Mouse (Mus musculus) yolk sac, embryonic 10.5 days (tissue): ENCODE results near the gene Dnajc15.

ENCODE experiments used
- DNase-seq: peaks from one replicate; pipeline ENCODE4 v3.0.0-alpha.2; 2017; ENCODE audit warnings: low spot score

The Dnajc15 gene

DNA sequence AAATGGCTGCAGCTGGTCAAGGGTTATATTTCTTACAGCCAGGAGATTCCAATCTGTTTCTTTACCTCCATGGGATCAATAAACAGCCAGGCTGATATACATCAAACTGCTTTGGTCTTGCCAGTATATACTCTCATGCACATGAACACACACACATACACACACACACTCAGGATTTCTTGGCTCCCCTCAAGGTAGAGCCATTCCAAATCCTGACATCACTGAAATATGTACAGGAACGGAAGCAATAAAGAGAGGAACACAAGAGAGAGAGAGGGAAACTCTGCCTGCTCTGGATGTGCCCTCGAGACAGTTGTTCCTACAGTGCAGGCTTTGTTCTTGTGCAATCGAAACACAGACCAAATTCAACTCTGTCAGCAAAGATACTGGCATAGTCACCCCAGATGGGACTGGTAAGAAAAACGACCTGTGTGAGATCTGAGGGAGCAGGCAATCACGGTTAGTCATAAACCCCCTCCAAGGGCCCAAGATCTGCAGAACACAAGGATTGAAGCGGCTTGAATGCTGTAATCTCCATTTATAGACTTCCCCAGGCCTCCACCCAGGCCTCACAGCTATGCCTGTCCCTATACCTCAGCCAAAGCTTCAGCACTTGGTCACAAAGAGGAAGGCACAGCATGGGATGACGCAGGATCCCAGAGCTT is 80.5 kb downstream of the Dnajc15 start:
- no peak for DNase-seq

DNA sequence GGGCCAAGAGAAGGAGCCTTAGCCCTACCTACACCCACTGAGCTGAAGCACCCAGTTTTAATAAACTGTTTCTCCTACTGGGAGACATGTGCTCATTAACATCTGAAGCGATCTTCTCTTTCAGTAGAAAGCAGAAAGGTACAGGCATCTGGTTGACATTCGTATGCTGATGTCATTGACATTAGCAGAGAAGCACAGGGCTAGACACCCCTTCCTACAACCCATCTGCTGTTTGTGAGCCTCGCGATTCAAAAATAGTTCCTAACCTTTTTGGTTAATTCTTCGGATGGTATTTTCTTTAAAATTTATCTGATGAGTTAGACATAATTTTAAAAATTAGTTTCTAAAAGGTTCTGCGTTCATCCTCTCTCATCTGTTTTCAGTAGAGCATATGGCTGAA is 81.9 kb downstream of the Dnajc15 start:
- no peak for DNase-seq

DNA sequence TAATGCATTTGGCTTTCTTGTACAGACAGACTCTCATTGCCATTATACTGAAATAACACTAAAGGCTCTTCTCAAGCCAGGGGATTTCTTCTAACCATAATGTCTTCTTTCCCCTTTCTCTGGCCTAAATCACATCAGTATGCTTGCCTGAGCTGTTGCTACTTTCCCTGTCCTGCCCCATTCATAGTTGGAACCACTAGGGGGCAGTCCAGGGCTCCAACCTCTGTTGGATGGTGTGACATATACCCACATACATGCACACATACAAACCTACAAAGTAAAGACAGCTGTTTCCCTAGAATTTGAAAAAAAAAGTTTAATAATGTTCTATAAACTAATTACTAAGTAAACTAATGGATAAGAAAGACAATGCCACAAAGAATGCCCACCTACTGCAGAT is 91.7 kb downstream of the Dnajc15 start:
- DNase-seq = no peak

DNA sequence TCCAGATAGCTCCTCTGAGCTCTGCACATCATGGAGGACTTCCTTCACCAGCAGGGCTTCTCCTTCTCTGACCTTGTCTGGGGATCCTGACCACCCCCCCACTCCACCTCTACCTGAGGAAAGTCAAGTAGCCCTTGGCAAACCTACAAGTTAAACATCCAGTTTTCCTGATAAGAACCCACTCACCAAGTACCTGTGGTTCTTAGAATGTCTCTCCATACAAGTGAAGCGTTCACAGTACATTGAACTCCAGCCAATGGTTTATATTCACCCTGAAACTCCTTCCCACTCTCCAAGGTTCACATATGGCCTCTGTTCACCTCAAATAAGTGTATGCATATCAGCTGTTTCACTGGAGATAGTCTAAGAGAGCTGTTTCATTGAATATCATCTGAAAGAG is 97.6 kb downstream of the Dnajc15 start:
- no peak for DNase-seq

DNA sequence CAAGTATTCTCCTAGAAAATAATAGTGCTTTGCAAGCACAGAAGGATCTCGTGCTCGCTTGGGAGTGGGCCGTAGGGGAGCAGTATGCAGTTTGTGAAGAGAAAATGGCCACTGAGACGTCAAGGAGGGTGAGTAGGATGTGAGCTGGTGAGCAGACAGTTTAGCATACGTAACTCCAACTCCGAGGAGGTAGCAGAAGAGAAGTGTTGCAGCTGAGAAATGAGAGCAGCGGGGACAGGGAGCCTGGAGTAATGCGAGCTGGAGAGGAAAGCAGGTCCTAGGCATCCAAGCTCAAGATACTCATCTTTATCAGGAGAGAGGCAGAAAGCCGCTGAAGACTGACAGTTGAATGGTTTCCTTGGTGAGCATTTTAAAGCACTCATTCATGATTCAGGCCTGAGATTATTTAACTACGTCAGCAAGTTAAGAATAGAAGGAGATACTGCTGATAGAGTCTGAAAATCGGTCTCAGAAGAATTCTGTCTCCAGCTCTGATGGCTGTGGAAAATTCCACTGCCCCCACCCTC is 98.9 kb downstream of the Dnajc15 start:
- DNase-seq = no peak

DNA sequence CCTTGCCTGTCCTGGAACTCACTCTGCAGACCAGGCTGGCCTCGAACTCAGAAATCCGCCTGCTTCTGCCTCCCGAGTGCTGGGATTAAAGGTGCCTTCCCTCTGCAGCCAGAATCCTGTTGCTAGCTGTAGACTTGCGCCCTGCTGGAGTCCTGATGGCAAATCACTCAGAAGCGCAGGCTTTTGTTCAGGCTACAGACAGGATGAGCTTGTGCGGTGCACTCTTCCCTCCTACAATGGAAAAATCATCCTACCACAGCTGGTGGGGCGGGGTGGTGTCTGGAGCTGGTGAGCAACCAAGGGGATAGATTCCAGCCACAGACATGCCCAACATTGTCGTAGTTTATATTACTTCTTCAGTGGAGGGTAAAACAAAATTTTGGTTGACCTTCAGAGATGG is 101.6 kb downstream of the Dnajc15 start:
- DNase-seq = no peak

DNA sequence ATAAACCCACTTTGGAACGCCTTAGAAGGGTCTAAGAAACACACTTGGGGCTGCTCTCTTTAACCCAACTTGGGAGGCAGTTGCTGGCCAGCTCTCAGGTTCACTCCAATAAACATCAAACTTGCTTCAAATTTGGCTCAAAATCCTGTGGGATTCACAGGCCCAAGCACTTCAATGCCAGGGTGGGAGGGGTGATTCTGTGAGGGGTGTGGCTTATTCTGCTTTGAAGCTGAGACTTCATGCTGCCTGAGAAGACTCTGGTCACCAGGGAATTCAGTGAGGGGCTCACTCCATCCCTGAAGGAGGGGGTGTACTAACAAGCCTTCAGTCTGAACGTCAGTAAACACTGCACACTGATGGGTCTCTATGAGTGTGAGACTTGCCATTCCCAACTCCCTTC is 103.3 kb downstream of the Dnajc15 start:
- DNase-seq = no peak
